Mouse (Mus musculus) heart, postnatal 0 days (tissue): ENCODE results near the gene Olfr545. TPM values are rescaled to one million over a fixed set of nuclear protein-coding genes. Genes with fewer than 3 reads are reported as not detected.

Experiments used
- ATAC-seq: fragments of 200-750 bp; cut with Nextera tagmentation; 2 replicates; pipeline ENCODE4 v1.8.0; 2017; ENCODE audit warnings: low read depth, moderate number of reproducible peaks, moderate library complexity; ENCODE audit not compliant: insufficient read depth
- DNase-seq: peaks from one replicate; pipeline ENCODE4 v3.0.0-alpha.2; 2016; ENCODE audit warnings: low spot score
- H3K27ac ChIP-seq: fragments of 300-500 bp; sonication (generic); 2 replicates; pipeline ENCODE4 v1.5.1; 2014; ENCODE audit warnings: low read depth, mild to moderate bottlenecking
- H3K27me3 ChIP-seq: fragments of 300-500 bp; sonication (generic); 2 replicates; pipeline ENCODE4 v1.6.1; 2014; ENCODE audit warnings: low read length, mixed read lengths; ENCODE audit not compliant: control insufficient read depth, insufficient read depth
- H3K36me3 ChIP-seq: fragments of 300-500 bp; sonication (generic); replicated peaks from 2 replicates; pipeline ENCODE4 v1.6.1; 2014; ENCODE audit warnings: low read length, mixed read lengths; ENCODE audit not compliant: control insufficient read depth, insufficient read depth
- H3K4me1 ChIP-seq: fragments of 300-500 bp; sonication (generic); 2 replicates; pipeline ENCODE4 v1.6.1; 2014; ENCODE audit warnings: antibody characterized with exemption; ENCODE audit not compliant: control insufficient read depth, insufficient read depth
- H3K4me2 ChIP-seq: fragments of 300-500 bp; sonication (generic); 2 replicates; pipeline ENCODE4 v1.6.1; 2014; ENCODE audit warnings: low read depth, mild to moderate bottlenecking, low read length, moderate library complexity
- H3K4me3 ChIP-seq: fragments of 300-500 bp; sonication (generic); 2 replicates; pipeline ENCODE4 v1.5.1; 2014; ENCODE audit warnings: low read depth, low read length
- H3K9ac ChIP-seq: fragments of 300-500 bp; sonication (generic); replicated peaks from 2 replicates; pipeline ENCODE4 v1.6.1; 2014; ENCODE audit warnings: low read depth, low read length, mixed read lengths
- H3K9me3 ChIP-seq: fragments of 300-500 bp; sonication (generic); replicated peaks from 2 replicates; pipeline ENCODE4 v1.6.1; 2016; ENCODE audit warnings: low read length; ENCODE audit not compliant: control insufficient read depth
- CTCF ChIP-seq: IDR thresholded peaks from 2 replicates; pipeline ENCODE4 v1.5.1; 2016; ENCODE audit warnings: antibody characterized with exemption, control low read depth, low read depth
- EP300 ChIP-seq: IDR thresholded peaks from 2 replicates; pipeline ENCODE4 v1.6.1; 2016; ENCODE audit warnings: antibody characterized with exemption, low read depth
- WGBS: fragments of 180-500 bp; shearing (Covaris S2); extraction: QIAGEN DNeasy Blood & Tissue Kit; methylation state at CpG from one replicate; pipeline ENCODE4 v1.1.7; 2014; 5-methylcytosine and 5-hydroxymethylcytosine counted together
- polyA plus RNA-seq: library from polyadenylated mRNA; unstranded; fragments of >200 nt; fragmentation: Nextera tagmentation; extraction: Ambion mirVana; gene quantifications from 2 replicates; pipeline ENCODE4 v1.2.1, GENCODE M21; 2015
- total RNA-seq: library from RNA; depleted of rRNA; stranded (reverse); fragments of >200 nt; gene quantifications from 2 replicates; pipeline ENCODE4 v1.2.3, GENCODE M21; 2014; ENCODE audit warnings: low replicate concordance

Gene Olfr545
- total and polyA plus RNA-seq, 2 experiments from 2014 or later = not detected

GRCm38 (mm10) chr7:102478926-102479325, 20.4 kb downstream of the Olfr545 start:
- WGBS = 69% methylated on average over 3 of the region's 3 CpGs
- no peak overlapping the region for H3K4me2 ChIP-seq
- H3K36me3 ChIP-seq = no peaks in the 10 kb centered on the region
- H3K9ac ChIP-seq = no peak overlapping the region
- ATAC-seq = no peak
- no peak for DNase-seq
- H3K4me3 ChIP-seq = no peak overlapping the region
- no peaks in the 10 kb centered on the region for H3K9me3 ChIP-seq
- no peak for TF ChIP-seq EP300
- TF ChIP-seq CTCF = no peak
- H3K27ac ChIP-seq = no peak overlapping the region
- peaks cover 5% of the 10 kb centered on the region; the same call in 1 of the 2 replicates for H3K4me1 ChIP-seq
- H3K27me3 ChIP-seq = no peaks in the 10 kb centered on the region

GRCm38 (mm10) chr7:102478425-102478824, 20.9 kb downstream of the Olfr545 start:
- DNase-seq = no peak
- H3K9ac ChIP-seq = no peak overlapping the region
- H3K9me3 ChIP-seq = no peaks in the 10 kb centered on the region
- 85% methylated on average over 4 of the region's 4 CpGs for WGBS
- H3K4me1 ChIP-seq = peaks cover 5% of the 10 kb centered on the region; the same call in 1 of the 2 replicates
- no peak overlapping the region for H3K4me3 ChIP-seq
- no peak for ATAC-seq
- no peak overlapping the region for H3K27ac ChIP-seq
- H3K27me3 ChIP-seq = no peaks in the 10 kb centered on the region
- no peak overlapping the region for H3K4me2 ChIP-seq
- TF ChIP-seq CTCF = no peak
- TF ChIP-seq EP300 = no peak
- H3K36me3 ChIP-seq = no peaks in the 10 kb centered on the region

GRCm38 (mm10) chr7:102477377-102477776, 22.0 kb downstream of the Olfr545 start:
- Histone ChIP-seq H3K4me2 (no peak overlapping the region), H3K9ac (no peak overlapping the region), H3K27me3 (no peaks in the 10 kb centered on the region), H3K9me3 (no peaks in the 10 kb centered on the region), H3K27ac (no peak overlapping the region), H3K4me3 (no peak overlapping the region), H3K36me3 (no peaks in the 10 kb centered on the region), H3K4me1 (peaks cover 5% of the 10 kb centered on the region; the same call in 1 of the 2 replicates)
- DNase-seq = no peak
- ATAC-seq = no peak
- TF ChIP-seq CTCF (no peak), EP300 (no peak)
- WGBS = 78% methylated on average over 11 of the region's 11 CpGs

- no peak overlapping the region for H3K27ac ChIP-seq
- no peak for DNase-seq
- no peak for ATAC-seq
- no peaks in the 10 kb centered on the region for H3K36me3 ChIP-seq
- no peaks in the 10 kb centered on the region for H3K9me3 ChIP-seq
- TF ChIP-seq CTCF (no peak), EP300 (no peak)
- H3K4me1 ChIP-seq = peaks cover 5% of the 10 kb centered on the region; the same call in 1 of the 2 replicates
- H3K4me2 ChIP-seq = no peak overlapping the region
- H3K27me3 ChIP-seq = no peaks in the 10 kb centered on the region
- H3K9ac ChIP-seq = no peak overlapping the region
- no peak overlapping the region for H3K4me3 ChIP-seq
- 96% methylated on average over 5 of the region's 5 CpGs for WGBS
Measured at GRCm38 (mm10) chr7:102476601-102477000, 22.8 kb downstream of the Olfr545 start.

- DNase-seq = no peak
- Histone ChIP-seq H3K27me3 (no peaks in the 10 kb centered on the region), H3K9ac (no peak overlapping the region), H3K9me3 (no peaks in the 10 kb centered on the region), H3K27ac (no peak overlapping the region), H3K36me3 (peaks cover 24% of the 10 kb centered on the region), H3K4me2 (no peak overlapping the region), H3K4me1 (no peaks in the 10 kb centered on the region), H3K4me3 (no peak overlapping the region)
- WGBS = 19% methylated on average over 5 of the region's 5 CpGs
- no peak for TF ChIP-seq EP300
- no peak for TF ChIP-seq CTCF
- peak; percentile 72; the same call in 1 of the 2 replicates for ATAC-seq
Measured at GRCm38 (mm10) chr7:102472675-102473074, 26.7 kb downstream of the Olfr545 start.

- Histone ChIP-seq H3K27me3 (no peaks in the 10 kb centered on the region), H3K36me3 (peaks cover 73% of the 10 kb centered on the region)
Measured at GRCm38 (mm10) chr7:102467566-102467965, 31.8 kb downstream of the Olfr545 start.

More at GRCm38 (mm10) chr7:102467566-102467965, 31.8 kb downstream of the Olfr545 start:
- no peak for ATAC-seq
- WGBS = 85% methylated on average over 8 of the region's 8 CpGs
- Histone ChIP-seq H3K9me3 (no peaks in the 10 kb centered on the region), H3K4me3 (no peak overlapping the region), H3K4me1 (no peaks in the 10 kb centered on the region), H3K27ac (no peak overlapping the region), H3K9ac (no peak overlapping the region), H3K4me2 (no peak overlapping the region)
- TF ChIP-seq CTCF (no peak), EP300 (no peak)
- no peak for DNase-seq
